Mouse (Mus musculus) embryo, embryonic 10.5 days (tissue): ENCODE results near the gene Malsu1.
A peak's percentile ranks its signal among the peaks of the same experiment; 100 is the strongest.

Experiments used
- DNase-seq: peaks from one replicate; pipeline ENCODE4 v3.0.0-alpha.2; 2015; ENCODE audit warnings: low spot score

The Malsu1 gene

GRCm38 (mm10) chr6:49073304-49074116 lies at the start of gene Malsu1:
Gene Malsu1 (plus strand): TSS chr6:49073795.
- peak; percentile 97 for DNase-seq

GRCm38 (mm10) chr6:49025290-49025689 lies 48.3 kb upstream of the Malsu1 start:
- DNase-seq: no peak

DNA sequence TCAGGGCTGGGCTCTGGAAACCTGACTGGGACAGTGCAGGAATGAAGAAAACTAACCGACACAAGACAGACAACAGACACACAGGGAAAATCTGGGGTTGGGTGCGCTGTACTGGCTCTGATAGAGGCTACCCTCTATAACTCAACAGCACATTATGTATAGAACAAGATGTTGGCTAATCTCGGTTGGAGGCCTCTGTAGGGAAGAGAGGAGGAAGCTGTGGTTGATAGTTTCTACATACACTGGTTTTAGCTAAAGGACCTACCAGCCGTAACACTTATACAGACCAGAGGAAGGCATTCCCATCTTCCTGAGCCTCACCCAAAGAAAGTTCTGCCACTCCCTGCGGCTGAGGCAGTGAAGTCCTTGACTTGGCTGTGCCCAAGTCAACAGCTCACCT lies 47.1 kb upstream of the Malsu1 start:
- DNase-seq: no peak

DNA sequence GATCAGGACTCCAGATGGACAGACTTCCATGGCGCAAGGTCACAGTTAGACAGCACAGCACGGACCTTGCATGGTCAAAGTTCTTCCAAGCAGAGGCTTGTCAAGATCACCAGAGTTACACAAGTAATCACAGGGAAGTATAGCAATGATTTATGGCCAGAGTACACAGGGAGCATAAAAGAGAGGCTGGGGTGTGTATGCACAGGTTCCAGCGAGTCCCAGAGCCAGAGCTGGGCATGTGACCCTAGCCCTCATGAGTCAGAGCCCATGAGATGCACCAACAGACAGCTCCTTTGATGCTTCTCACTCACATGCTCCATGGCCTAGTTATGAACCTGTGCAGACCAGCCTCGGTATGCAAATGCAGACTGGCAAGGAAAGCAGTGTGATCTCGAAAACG lies 45.6 kb upstream of the Malsu1 start:
- no peak for DNase-seq

DNA sequence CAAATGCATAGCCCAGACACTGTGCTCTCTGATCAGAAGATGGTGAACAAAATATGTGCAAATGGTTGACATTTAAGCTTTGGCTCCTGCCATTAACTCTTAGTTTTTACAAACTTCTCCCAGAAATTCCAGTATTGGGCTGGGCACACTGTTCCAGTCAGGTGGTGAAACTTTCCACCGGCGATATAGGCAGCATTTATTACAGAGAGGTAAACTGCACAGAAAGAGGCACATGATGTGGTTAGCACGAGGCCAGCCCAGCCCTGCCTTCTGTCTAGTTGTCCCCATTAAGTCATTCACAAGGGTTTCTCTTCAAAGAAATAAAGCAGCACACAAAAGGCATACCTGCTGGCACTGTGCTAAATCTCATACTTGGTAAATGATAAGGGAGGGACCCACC lies 44.9 kb upstream of the Malsu1 start:
- DNase-seq: no peak

DNA sequence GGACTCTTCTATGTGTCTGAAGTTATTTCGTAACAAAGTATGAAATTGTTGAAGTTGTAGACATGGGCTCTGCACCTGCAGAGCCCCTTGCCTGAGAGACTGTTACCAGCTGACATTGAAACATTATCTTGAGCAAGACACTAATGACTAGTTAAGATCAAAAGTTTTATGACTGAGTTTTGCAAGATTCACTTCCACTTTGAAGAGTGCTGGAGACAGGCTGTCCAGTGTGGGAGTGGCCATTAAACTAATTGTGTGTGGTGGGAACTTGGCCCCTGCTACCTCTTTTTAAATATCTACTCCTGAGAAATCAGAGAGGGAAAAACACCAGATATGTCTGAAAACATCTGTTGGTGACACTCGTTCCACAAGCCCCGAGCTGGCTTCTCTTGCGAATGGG lies 42.4 kb upstream of the Malsu1 start:
- DNase-seq: no peak

- DNase-seq: no peak
Observed at GRCm38 (mm10) chr6:49032783-49033182, 40.8 kb upstream of the Malsu1 start.

DNA sequence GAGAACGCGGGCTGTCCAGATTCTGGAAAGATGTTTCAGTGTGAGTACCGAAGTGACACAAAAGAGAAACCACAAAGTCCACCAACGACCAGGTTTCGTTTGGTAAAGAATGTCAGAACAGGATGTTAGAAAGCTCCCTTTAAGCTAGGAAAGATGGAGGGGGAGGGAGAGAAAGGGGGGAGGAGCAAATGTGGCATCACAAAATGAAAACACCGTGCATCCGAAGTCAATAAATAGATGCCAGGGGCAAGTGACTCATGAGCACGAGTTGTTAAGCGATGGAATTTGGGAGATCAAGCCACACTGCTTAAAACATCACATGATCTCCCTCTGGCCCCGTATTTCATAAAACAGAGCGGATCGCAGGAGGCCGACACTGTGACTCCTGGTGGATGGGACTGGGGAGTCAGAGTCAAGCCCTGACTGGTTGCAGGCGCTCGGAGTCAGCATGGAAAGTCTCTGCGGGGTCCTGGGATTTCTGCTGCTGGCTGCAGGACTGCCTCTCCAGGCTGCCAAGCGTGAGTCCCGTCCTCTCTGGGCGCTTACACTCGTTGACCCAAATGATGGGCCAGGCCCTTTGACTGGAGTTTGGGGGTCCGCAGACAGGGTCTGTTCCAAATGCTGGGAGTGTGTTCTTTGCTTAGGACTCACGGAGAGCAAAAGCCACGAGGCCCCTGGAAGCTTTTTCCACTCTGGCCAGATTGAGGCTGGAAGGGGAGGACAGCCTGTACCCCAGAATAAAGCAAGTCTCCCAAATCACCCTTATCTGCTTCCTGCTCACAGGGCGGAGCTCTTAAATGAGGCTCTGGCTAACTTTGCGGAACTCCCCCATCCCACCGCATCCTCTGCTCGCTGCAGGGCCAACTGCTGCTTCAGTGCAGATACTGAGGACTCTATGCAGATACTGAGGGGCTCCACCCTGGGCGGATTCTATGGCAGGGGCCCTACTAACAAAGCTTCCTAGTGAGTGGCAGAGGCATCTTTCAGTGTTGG lies 37.0 kb upstream of the Malsu1 start, which contains the start of gene Gpnmb:
Gene Gpnmb, plus strand, starts transcription at position 272 of the 993 bp plus-strand sequence.
- DNase-seq: peak; percentile 32

DNA sequence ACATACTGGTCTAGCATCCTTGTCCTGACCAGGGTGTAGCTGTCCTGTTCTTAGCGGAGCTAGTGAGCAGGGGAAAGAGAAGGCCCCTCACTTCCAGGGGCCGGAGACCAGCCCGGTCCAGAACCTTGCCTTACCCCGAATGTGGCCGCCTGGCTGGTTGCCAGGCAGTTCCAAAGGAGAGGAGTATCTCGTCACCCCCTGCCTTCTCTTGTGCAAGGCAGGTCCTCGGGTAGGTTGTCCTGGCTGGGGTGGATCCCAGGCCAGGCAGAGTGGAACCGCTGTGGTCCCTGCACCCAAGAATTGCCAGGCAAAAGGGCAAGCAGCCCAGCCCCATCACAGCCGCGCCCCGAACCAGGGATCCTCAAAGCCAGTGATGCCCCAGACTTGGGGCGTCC lies 36.3 kb upstream of the Malsu1 start:
- DNase-seq: no peak

DNA sequence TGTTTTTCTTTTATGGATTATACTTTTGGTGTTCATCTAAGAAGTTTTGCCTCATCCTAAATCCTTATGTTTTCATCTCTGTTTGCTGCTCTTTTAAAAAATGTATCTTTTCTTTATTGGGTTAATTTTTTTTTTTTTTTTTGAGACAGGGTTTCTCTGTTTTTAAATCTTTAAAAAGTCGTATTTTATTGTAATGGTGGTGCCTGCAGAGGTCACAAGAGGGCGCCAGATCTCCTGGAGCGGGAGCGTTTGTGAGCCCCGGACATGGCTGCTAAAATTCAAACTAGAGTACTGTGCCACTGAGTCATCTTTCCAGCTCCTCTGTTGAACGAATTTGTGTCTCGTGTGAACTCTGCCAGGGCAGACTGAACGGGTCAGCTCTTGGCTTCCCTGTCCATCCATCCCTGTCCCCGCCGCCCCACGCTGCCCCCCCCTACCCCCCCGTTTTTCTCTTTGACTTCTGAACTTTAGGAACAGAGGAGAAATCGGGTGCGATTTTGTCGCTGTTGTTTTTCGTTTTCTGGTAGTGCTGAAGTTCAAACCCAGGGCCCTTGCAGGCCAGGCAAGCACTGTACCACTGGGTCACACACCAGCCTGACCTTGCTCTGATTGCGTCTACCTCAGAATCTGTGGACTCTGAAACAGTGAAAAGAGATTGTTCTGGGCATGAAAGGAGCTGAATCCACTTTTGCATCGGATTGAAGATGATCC lies 34.0 kb upstream of the Malsu1 start:
- peak; percentile 81 for DNase-seq

DNA sequence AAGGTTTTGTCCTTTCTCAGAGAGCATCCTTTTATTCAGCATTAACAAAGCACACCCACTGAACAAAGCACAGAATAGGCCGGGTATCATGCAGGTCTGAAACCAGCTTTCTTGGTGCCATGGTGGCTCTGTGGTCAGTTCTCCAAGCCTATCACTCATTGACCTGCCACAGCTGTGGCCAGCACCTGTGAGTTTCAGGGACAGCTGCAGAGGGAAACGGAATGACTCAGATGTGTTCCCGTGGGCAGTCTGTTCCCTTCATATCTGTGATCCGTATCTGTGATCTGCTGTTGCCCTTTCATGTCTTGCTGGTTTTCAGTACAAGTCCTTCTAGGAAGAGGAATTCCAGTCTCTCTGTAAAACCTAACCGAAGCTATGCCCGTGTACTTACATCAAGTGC lies 27.1 kb upstream of the Malsu1 start:
- DNase-seq: no peak

DNA sequence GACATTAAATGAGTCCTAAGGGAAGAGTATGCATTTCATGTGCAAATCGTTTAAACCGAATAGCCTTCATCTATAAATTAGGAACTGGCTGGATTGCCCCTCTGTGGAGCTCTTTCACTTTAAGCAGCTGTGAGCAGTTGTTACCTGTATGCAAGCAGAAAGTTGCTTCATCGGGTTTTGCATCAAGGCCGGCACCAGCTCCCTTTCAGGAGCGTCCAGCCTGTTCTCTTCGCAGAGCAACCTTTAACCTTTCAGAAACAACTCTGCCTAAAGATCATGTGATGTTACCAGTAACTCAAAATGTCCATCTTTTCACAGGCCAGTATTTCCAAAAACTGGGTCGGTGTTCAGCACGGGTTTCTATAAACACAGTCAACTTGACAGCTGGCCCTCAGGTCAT lies 26.6 kb upstream of the Malsu1 start:
- no peak for DNase-seq

DNA sequence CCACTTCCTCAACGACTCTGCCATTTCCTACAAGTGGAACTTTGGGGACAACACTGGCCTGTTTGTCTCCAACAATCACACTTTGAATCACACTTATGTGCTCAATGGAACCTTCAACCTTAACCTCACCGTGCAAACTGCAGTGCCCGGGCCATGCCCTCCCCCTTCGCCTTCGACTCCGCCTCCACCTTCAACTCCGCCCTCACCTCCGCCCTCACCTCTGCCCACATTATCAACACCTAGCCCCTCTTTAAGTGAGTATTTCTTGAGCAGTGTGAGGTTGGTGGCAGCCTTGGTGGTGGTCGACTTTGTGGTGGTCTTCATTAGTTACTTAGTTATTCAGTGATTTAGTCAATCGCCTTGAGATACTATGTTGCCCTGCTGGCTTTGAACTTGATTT lies 25.7 kb upstream of the Malsu1 start:
- no peak for DNase-seq

DNA sequence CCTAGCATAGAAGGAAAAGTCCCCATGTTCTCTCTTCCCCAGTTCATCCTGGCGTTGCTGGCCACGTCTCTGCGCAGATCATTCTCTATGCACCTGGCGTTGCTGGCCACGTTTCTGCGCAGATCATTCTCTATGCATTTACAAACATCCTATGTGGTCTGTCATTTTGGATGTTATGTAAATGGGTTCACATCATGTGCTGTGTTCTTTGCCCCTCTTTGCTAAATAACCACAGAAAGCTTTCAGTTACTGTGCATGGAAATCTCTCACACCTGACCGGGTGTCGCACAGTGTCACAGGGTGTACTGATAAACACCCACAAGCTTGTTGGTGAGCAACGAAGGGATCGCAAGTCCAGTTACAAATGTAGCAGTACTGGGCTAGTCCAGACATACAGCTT lies 25.2 kb upstream of the Malsu1 start:
- no peak for DNase-seq

GRCm38 (mm10) chr6:49050677-49051410 lies 22.8 kb upstream of the Malsu1 start:
- no peak for DNase-seq

- DNase-seq: no peak
Observed at GRCm38 (mm10) chr6:49052191-49052590, 21.4 kb upstream of the Malsu1 start.

DNA sequence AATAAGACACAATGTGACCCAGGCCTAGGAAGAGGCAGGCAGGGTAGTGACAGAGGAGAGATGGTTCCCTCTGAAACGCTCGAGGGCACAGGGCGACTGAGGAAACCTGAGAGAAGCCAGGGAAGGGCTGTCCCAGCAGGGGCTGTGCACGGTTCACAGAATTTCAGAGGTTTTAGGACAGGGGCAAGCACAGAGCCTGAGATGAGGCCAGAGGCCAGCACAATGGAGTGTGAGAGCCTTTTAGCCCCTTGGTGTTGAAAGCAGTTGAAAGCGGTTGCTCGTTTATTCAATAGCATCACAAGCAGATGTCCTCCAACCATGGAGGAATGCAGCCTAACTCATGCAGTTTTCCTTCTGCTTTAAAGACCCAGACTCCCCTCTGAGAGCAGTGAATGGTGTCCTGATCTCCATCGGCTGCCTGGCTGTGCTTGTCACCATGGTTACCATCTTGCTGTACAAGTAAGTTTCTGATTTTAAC lies 18.3 kb upstream of the Malsu1 start:
- peak; percentile 80 for DNase-seq

GRCm38 (mm10) chr6:49056009-49056408 lies 17.6 kb upstream of the Malsu1 start:
- no peak for DNase-seq

DNA sequence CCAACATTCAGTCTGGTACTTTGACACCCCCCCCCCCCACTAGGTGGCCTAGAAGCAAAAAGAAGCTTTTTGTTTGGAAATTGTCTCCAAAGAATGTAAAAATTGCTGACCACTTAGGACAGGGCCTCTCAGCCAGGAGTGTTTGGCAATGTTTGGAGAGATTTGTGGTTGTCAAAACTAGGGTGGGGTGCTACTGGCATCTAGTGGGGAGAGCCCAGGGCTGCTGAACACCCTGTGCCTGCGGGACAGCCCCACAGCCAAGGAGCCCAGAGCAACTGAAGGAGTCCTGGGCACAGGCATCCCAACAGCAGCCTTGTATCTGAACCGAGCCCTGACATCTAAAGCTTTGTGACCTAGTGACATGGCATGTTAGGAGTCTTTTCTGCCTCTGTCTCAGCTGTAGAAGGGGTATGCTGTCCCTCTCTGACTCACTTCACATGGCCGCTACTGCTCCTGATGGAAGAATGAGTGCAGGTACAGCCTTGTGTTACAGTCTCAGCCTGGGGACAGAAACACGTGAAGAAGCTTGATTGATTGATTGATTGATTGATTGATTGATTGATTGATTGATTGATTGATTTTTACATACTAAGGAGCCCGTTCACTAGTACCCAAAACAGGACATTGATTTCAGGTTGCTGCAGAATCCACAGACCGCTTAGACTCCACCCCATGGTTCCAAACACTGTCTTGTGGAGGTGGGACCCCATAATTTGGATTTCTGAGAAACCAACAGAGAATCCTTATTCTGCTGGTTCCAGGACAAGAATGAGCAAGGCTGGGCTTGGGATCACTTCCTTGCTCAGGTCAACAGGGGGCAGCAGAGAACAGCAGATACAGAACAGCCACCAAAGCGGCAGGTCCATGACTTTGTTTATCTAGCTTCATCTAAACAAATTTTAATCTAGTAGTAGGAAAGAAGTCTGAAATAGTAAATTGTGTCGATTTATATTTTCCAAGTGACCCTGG lies 16.3 kb upstream of the Malsu1 start:
- DNase-seq: peak; percentile 86

- DNase-seq: no peak
Observed at GRCm38 (mm10) chr6:49068361-49068760, 5.2 kb upstream of the Malsu1 start.
